Mouse (Mus musculus) myocyte (in vitro differentiated cells): ENCODE data around the gene Spi1.

Experiments used
- MYOG ChIP-seq, 3 experiments: IDR thresholded peaks; one replicate each; pipeline ENCODE4 v1.6.1; 2011; ENCODE audit warnings: control low read depth in 2 of 3, low read depth in 2 of 3, mild to moderate bottlenecking in 2 of 3; ENCODE audit not compliant: insufficient read length in 2 of 3, control insufficient read depth in 1 of 3, insufficient read depth in 1 of 3
- TCF12 ChIP-seq: IDR thresholded peaks from one replicate; pipeline ENCODE4 v1.6.1; 2011; ENCODE audit warnings: mild to moderate bottlenecking, control low read depth; ENCODE audit not compliant: poor library complexity, insufficient read depth, severe bottlenecking

- no peak for TF ChIP-seq TCF12
- no peak for TF ChIP-seq MYOG (IDR thresholded peaks at IDR 0.05; ENCODE audit: control insufficient read depth in 1 of 3, insufficient read depth in 1 of 3, insufficient read length in 2 of 3, low read depth in 2 of 3)
Measured at GRCm38 (mm10) chr2:91071059-91071458, 11.1 kb upstream of the Spi1 start.
